ENCODE assay signal across 7 mouse cellular contexts in the genomic region with DNA sequence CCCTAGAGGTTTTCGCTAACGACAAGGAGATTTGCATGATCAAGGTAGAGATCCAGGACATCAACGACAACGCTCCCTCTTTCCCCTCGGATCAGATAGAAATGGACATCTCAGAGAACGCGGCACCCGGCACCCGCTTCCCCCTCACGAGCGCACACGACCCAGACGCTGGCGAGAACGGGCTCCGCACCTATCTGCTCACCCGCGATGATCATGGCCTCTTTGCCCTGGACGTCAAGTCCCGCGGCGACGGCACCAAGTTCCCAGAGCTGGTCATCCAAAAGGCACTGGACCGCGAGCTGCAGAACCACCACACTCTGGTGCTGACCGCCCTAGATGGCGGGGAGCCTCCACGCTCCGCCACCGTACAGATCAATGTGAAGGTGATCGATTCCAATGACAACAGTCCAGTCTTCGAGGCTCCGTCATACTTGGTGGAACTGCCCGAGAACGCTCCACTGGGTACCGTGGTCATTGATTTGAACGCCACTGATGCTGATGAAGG. TPM values are rescaled to one million over a fixed set of nuclear protein-coding genes. Genes with fewer than 3 reads are reported as not detected.
DNase-seq lines count a peak whose midpoint lies in the region; ATAC-seq lines count a peak whose summit lies in the region.

No protein-coding gene starts in this region.

- H3K27me3 ChIP-seq in embryonic facial prominence, embryonic 15.5 days = peaks cover 30% of the 10 kb centered on the region
- peaks cover 52% of the 10 kb centered on the region for H3K27me3 ChIP-seq in limb, embryonic 13.5 days

- intact Hi-C loops in left cerebral cortex, postnatal 36 days (cut with DNase I) = no loop called here
- intact Hi-C loops in heart, postnatal 14 days (cut with DNase I) = loop anchor here (5.0 kb wide), 1 partner anchor 36 kb away; no protein-coding TSS in a partner anchor

- no peak overlapping the region for H3K27ac ChIP-seq in embryonic facial prominence, embryonic 15.5 days (replicated peaks)
- no peak overlapping the region for H3K27ac ChIP-seq in limb, embryonic 13.5 days

- 4% methylated on average over 37 of the region's 37 CpGs for WGBS in embryonic facial prominence, embryonic 15.5 days
- 6% methylated on average over 37 of the region's 37 CpGs for WGBS in limb, embryonic 13.5 days

- H3K4me1 ChIP-seq in embryonic facial prominence, embryonic 15.5 days = peaks cover 41% of the 10 kb centered on the region
- H3K4me1 ChIP-seq in limb, embryonic 13.5 days = peaks cover 32% of the 10 kb centered on the region

- H3K9ac ChIP-seq in embryonic facial prominence, embryonic 15.5 days = peak overlapping the region; percentile 23; the same call in 1 of the 2 replicates
- H3K9ac ChIP-seq in limb, embryonic 13.5 days = peak overlapping the region; percentile 71

- DNase-seq in left cerebral cortex, postnatal 36 days (ENCODE audit: low spot score in 2 of 2) = peak; percentile 13 to 45
- no peak for DNase-seq in left cerebral cortex, adult 11 months (ENCODE audit: low spot score)
- peak; percentile 10 to 11 for DNase-seq in heart, postnatal 14 days
- peak; percentile 34 for DNase-seq in right cerebral cortex, postnatal 14 days
- DNase-seq in spleen, postnatal 36 days (ENCODE audit: low spot score in 2 of 2) = no peak

- peak overlapping the region; percentile 80 for H3K4me2 ChIP-seq in embryonic facial prominence, embryonic 15.5 days (replicated peaks)
- H3K4me2 ChIP-seq in limb, embryonic 13.5 days (replicated peaks) = peak overlapping the region; percentile 89

- no peaks in the 10 kb centered on the region for H3K9me3 ChIP-seq in embryonic facial prominence, embryonic 15.5 days (replicated peaks)
- no peaks in the 10 kb centered on the region for H3K9me3 ChIP-seq in limb, embryonic 13.5 days

- H3K36me3 ChIP-seq in embryonic facial prominence, embryonic 15.5 days = no peaks in the 10 kb centered on the region
- no peaks in the 10 kb centered on the region for H3K36me3 ChIP-seq in limb, embryonic 13.5 days

- peak overlapping the region; percentile 63 for H3K4me3 ChIP-seq in embryonic facial prominence, embryonic 15.5 days (replicated peaks)
- H3K4me3 ChIP-seq in limb, embryonic 13.5 days = peak overlapping the region; percentile 59

- no peak for ATAC-seq in embryonic facial prominence, embryonic 15.5 days (ENCODE audit: insufficient number of reproducible peaks, low FRiP score, low TSS enrichment, low read depth)
- no peak for ATAC-seq in limb, embryonic 13.5 days (ENCODE audit: low FRiP score, low read depth)

RNA-seq across cellular contexts. Expression of a gene that starts 3.1 kb away (rescaled TPM):
- 10 to 100 TPM; 30.3 to 39.0 TPM for total RNA-seq in left cerebral cortex, postnatal 36 days (2021)
- polyA plus RNA-seq in embryonic facial prominence, embryonic 15.5 days (2015; fragmentation: Nextera tagmentation; extraction: Ambion mirVana) = 6.8 TPM in 2 replicates
- total RNA-seq in heart, postnatal 14 days (2021) = 10 to 100 TPM in 1 of 2 experiments, 1 to 10 TPM in 1; 9.6 to 10.2 TPM
- 8.6 and 8.9 TPM in 2 replicates for polyA plus RNA-seq in limb, embryonic 13.5 days (2015; fragmentation: Nextera tagmentation; extraction: Ambion mirVana)

Comparison
In these comparisons a context has a peak if more than half of its experiments do, and no peak if none do; other contexts are left out.
1. DNase-seq: peak in left cerebral cortex, postnatal 36 days (2 of 2), heart, postnatal 14 days (2 of 2) and right cerebral cortex, postnatal 14 days (single experiment); none in left cerebral cortex, adult 11 months (single experiment) and spleen, postnatal 36 days (0 of 2).